In genomic region chr9:116060691-116061090, GRCm38 (mm10) we compare ENCODE assay signal across 9 mouse cellular contexts.
A peak's percentile ranks its signal among the peaks of the same experiment; 100 is the strongest.
DNase-seq lines count a peak whose midpoint lies in the region; ATAC-seq lines count a peak whose summit lies in the region.
"Had no signal": no experiment of that assay in that cellular context is flagged by ENCODE, and none has a peak within 500 bp of the region (broad histone marks: within the 10 kb centered on the region; RNA-seq: fewer than 3 reads in every experiment).

No protein-coding gene starts in this region.

- no peak overlapping the region for H3K27ac ChIP-seq in neural tube, embryonic 15.5 days (replicated peaks)
- H3K27ac ChIP-seq: limb, embryonic 15.5 days had no signal

- no peak overlapping the region for H3K4me2 ChIP-seq in neural tube, embryonic 15.5 days
- H3K4me2 ChIP-seq: limb, embryonic 15.5 days had no signal

- H3K4me1 ChIP-seq in neural tube, embryonic 15.5 days = no peaks in the 10 kb centered on the region
- H3K4me1 ChIP-seq: limb, embryonic 15.5 days had no signal

- no peaks in the 10 kb centered on the region for H3K9me3 ChIP-seq in neural tube, embryonic 15.5 days (replicated peaks)
- H3K9me3 ChIP-seq: limb, embryonic 15.5 days had no signal

- H3K9ac ChIP-seq in neural tube, embryonic 15.5 days (replicated peaks) = no peak overlapping the region
- H3K9ac ChIP-seq: limb, embryonic 15.5 days had no signal

- no peaks in the 10 kb centered on the region for H3K36me3 ChIP-seq in neural tube, embryonic 15.5 days
- H3K36me3 ChIP-seq: limb, embryonic 15.5 days had no signal

- H3K4me3 ChIP-seq in neural tube, embryonic 15.5 days (replicated peaks) = no peak overlapping the region
- H3K4me3 ChIP-seq: limb, embryonic 15.5 days had no signal

- DNase-seq in heart, adult 8-10 months (ENCODE audit: low spot score) = peak; percentile 19
- no peak for DNase-seq in heart, adult 9 months (ENCODE audit: low spot score in 2 of 2)
- peak; percentile 22 for DNase-seq in neural tube, embryonic 10.5 days (ENCODE audit: extremely low spot score, low spot score)
- DNase-seq in embryo, embryonic 11 days = peak; percentile 63
- no peak for DNase-seq in urinary bladder, postnatal 4 days (ENCODE audit: low spot score in 2 of 2)
- DNase-seq in thymus, postnatal 25 days = no peak

- WGBS in neural tube, embryonic 15.5 days = 8% methylated on average over 4 of the region's 4 CpGs

- H3K27me3 ChIP-seq in neural tube, embryonic 15.5 days (replicated peaks) = no peaks in the 10 kb centered on the region
- H3K27me3 ChIP-seq: limb, embryonic 15.5 days had no signal

- no peak for ATAC-seq in neural tube, embryonic 15.5 days (ENCODE audit: low FRiP score)
- ATAC-seq in neutrophil, adult 5-6 weeks (ENCODE audit: extremely low read depth, insufficient number of reproducible peaks, low FRiP score, poor library complexity, severe bottlenecking) = peak; percentile 60

Comparison
In these comparisons a context has a peak if more than half of its experiments do, and no peak if none do; other contexts are left out.
1. DNase-seq: peak in heart, adult 8-10 months (single experiment), neural tube, embryonic 10.5 days (single experiment) and embryo, embryonic 11 days (single experiment); none in heart, adult 9 months (0 of 2), urinary bladder, postnatal 4 days (0 of 2) and thymus, postnatal 25 days (single experiment).